Mouse (Mus musculus): ENCODE results near the gene Gm6588. TPM values are rescaled to one million over a fixed set of nuclear protein-coding genes. Genes with fewer than 3 reads are reported as not detected.

Gene Gm6588
- not detected in 2 replicates for polyA plus RNA-seq (2012; rRNA removed; ENCODE audit: low replicate concordance)

DNA sequence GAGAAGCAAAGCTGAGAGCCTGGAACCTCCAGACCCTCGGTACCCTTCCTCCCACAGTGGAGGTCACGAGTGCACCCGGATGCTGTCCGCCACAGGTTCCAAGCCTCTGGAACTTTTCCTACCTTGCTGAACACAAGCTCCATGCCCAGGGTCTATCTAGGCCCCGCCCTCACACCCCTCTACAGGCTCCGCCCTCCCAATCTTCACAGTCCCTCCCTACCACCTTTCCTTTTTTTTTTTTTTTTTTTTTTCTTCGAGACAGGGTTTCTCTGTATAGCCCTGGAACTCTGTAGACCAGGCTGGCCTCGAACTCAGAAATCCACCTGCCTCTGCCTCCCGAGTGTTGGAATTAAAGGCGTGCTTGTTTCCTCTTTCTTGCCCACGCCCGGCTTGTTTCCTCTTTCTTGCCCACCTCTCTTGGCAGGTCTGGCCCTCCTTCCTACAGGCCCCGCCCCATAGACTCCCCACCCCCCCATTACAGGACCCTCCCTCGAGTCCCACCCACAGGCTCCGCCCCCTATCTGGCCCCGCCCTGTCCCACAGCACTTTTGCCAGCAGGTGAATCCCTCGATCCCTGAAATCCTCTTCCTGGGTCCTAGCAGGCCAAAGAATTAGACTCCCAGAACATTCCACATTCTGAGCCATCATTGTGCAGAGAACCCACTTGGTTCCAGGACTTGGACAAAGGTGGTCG lies at the start of gene Gm6588:
Gm6588 (plus strand) TSS at position 680 of the 694 bp plus-strand sequence.

Other genes with a start within 250 kb of the Gm6588 start
- gene Cryba4, start 196.9 kb upstream of the Gm6588 start, polyA plus RNA-seq (2012; rRNA removed; ENCODE audit: low replicate concordance) = 1.2 TPM in 1 of 2 replicates, not detected in the other
- 0.27 TPM in 1 of 2 replicates, not detected in the other for gene Crybb1, start 193.6 kb upstream of the Gm6588 start, polyA plus RNA-seq (2012; rRNA removed; ENCODE audit: low replicate concordance)
- 49.2 and 96.8 TPM in 2 replicates for gene Tpst2, start 172.7 kb upstream of the Gm6588 start, polyA plus RNA-seq (2012; rRNA removed; ENCODE audit: low replicate concordance)
- gene Tfip11, start 123.1 kb upstream of the Gm6588 start, polyA plus RNA-seq (2012; rRNA removed; ENCODE audit: low replicate concordance) = 28.2 and 38.2 TPM in 2 replicates
- gene Srrd, start 106.4 kb upstream of the Gm6588 start, polyA plus RNA-seq (2012; rRNA removed; ENCODE audit: low replicate concordance) = 46.8 and 51.7 TPM in 2 replicates
- 40.5 and 58.5 TPM in 2 replicates for gene Hps4, start 106.3 kb upstream of the Gm6588 start, polyA plus RNA-seq (2012; rRNA removed; ENCODE audit: low replicate concordance)
- not detected in 2 replicates for gene Gm6583, start 93.4 kb upstream of the Gm6588 start, polyA plus RNA-seq (2012; rRNA removed; ENCODE audit: low replicate concordance)
- gene Asphd2, start 54.6 kb upstream of the Gm6588 start, polyA plus RNA-seq (2012; rRNA removed; ENCODE audit: low replicate concordance) = 4.9 and 6.1 TPM in 2 replicates
- gene Sez6l, start 127.8 kb downstream of the Gm6588 start, polyA plus RNA-seq (2012; rRNA removed; ENCODE audit: low replicate concordance) = 0.26 and 0.30 TPM in 2 replicates

Data from mammary gland, adult 2 months (tissue).